Mouse (Mus musculus) heart, embryonic 14.5 days (tissue): Measurements from ENCODE around the gene Zbtb16. TPM values are rescaled to one million over a fixed set of nuclear protein-coding genes. Genes with fewer than 3 reads are reported as not detected.

Experiments
- ATAC-seq: fragments of 200-750 bp; cut with Nextera tagmentation; 2 replicates; pipeline ENCODE4 v1.8.0; 2017; ENCODE audit warnings: low read depth, moderate TSS enrichment; ENCODE audit not compliant: insufficient number of reproducible peaks, insufficient read depth, low FRiP score
- H3K27ac ChIP-seq, 2 experiments: fragments of 200-500 bp in 1 of 2; fragments of 300-500 bp in 1 of 2; sonication (generic) in 1 of 2; replicated peaks in 1 of 2; 2 replicates each; pipeline ENCODE4 v1.5.1; 2012 to 2014; ENCODE audit warnings: low read depth in 2 of 2, low read length in 2 of 2, control low read depth in 1 of 2, mild to moderate bottlenecking in 1 of 2, mixed read lengths in 1 of 2; ENCODE audit not compliant: control insufficient read depth in 1 of 2, insufficient read depth in 1 of 2
- H3K27me3 ChIP-seq: fragments of 300-500 bp; sonication (generic); 2 replicates; pipeline ENCODE4 v1.6.1; 2014; ENCODE audit warnings: mild to moderate bottlenecking, low read length, control low read depth; ENCODE audit not compliant: control insufficient read depth, insufficient read depth
- H3K36me3 ChIP-seq: fragments of 300-500 bp; sonication (generic); 2 replicates; pipeline ENCODE4 v1.6.1; 2014; ENCODE audit warnings: mild to moderate bottlenecking, control low read depth, low read length, mixed read lengths; ENCODE audit not compliant: control insufficient read depth, insufficient read depth
- H3K4me1 ChIP-seq, 2 experiments: fragments of 200-500 bp in 1 of 2; fragments of 300-500 bp in 1 of 2; sonication (generic) in 1 of 2; 2 replicates each; pipeline ENCODE4 v1.6.1; 2012 to 2014; ENCODE audit warnings: low read length in 2 of 2, control low read depth in 1 of 2, mixed read lengths in 1 of 2; ENCODE audit not compliant: control insufficient read depth in 2 of 2, insufficient read depth in 2 of 2
- H3K4me2 ChIP-seq: fragments of 300-500 bp; sonication (generic); 2 replicates; pipeline ENCODE4 v1.6.1; 2014; ENCODE audit warnings: mild to moderate bottlenecking, low read length
- H3K4me3 ChIP-seq, 2 experiments: fragments of 200-500 bp in 1 of 2; fragments of 300-500 bp in 1 of 2; sonication (generic) in 1 of 2; 2 replicates each; pipeline ENCODE4 v1.5.1; 2012 to 2014; ENCODE audit warnings: low read length in 2 of 2, mild to moderate bottlenecking in 2 of 2, control low read depth in 1 of 2, low read depth in 1 of 2, moderate library complexity in 1 of 2; ENCODE audit not compliant: control insufficient read depth in 1 of 2, insufficient read depth in 1 of 2
- H3K9ac ChIP-seq: fragments of 300-500 bp; sonication (generic); 2 replicates; pipeline ENCODE4 v1.6.1; 2014; ENCODE audit warnings: mild to moderate bottlenecking, low read length
- H3K9me3 ChIP-seq: fragments of 300-500 bp; sonication (generic); 2 replicates; pipeline ENCODE4 v1.6.1; 2016; ENCODE audit warnings: low read length, control low read depth; ENCODE audit not compliant: control insufficient read depth
- WGBS: fragments of 180-500 bp; shearing (Covaris S2); extraction: QIAGEN DNeasy Blood & Tissue Kit; methylation state at CpG from one replicate; pipeline ENCODE4 v1.1.7; 2014; 5-methylcytosine and 5-hydroxymethylcytosine counted together
- polyA plus RNA-seq: library from polyadenylated mRNA; unstranded; fragments of >200 nt; fragmentation: Nextera tagmentation; extraction: Ambion mirVana; gene quantifications from 2 replicates; pipeline ENCODE4 v1.2.1, GENCODE M21; 2014

The Zbtb16 gene
- polyA plus RNA-seq, 1 experiment from 2014 or later: 2.1 TPM

- H3K4me2 ChIP-seq: peak overlapping the region; percentile 65
- peak; percentile 55; the same call in 1 of the 2 replicates for ATAC-seq
- H3K36me3 ChIP-seq: no peaks in the 10 kb centered on the region
- H3K9me3 ChIP-seq: peaks cover 4% of the 10 kb centered on the region; the same call in 1 of the 2 replicates
- H3K9ac ChIP-seq: peak overlapping the region; percentile 64
- peaks cover 17% of the 10 kb centered on the region; the same call in 1 of the 2 replicates for H3K27me3 ChIP-seq
- H3K4me3 ChIP-seq: peak overlapping the region; percentile 20 to 27; a peak in 3 of 4 replicates
- H3K27ac ChIP-seq: no peak overlapping the region
- peaks cover 6 to 7% of the 10 kb centered on the region in 2 experiments; a peak in 3 of 4 replicates for H3K4me1 ChIP-seq
- 4% methylated on average over 22 of the region's 22 CpGs for WGBS
Observed at GRCm38 (mm10) chr9:48649098-48649766, 186.8 kb downstream of the Zbtb16 start.

- peak overlapping the region; percentile 65; the same call in 1 of the 2 replicates for H3K4me2 ChIP-seq
- no peak for ATAC-seq
- peaks cover 5% of the 10 kb centered on the region; the same call in 1 of the 2 replicates for H3K9me3 ChIP-seq
- no peaks in the 10 kb centered on the region for H3K36me3 ChIP-seq
- 57% methylated on average over 12 of the region's 12 CpGs for WGBS
- H3K4me1 ChIP-seq: peaks cover 6 to 7% of the 10 kb centered on the region in 2 experiments; a peak in 3 of 4 replicates
- no peak overlapping the region for H3K9ac ChIP-seq
- H3K27ac ChIP-seq: no peak overlapping the region
- H3K4me3 ChIP-seq: no peak overlapping the region
- H3K27me3 ChIP-seq: peaks cover 17% of the 10 kb centered on the region; the same call in 1 of the 2 replicates
Observed at GRCm38 (mm10) chr9:48648285-48649097, 187.5 kb downstream of the Zbtb16 start.

GRCm38 (mm10) chr9:48647648-48648284 lies 188.3 kb downstream of the Zbtb16 start:
- H3K9ac ChIP-seq: no peak overlapping the region
- H3K4me3 ChIP-seq: no peak overlapping the region
- peaks cover 5% of the 10 kb centered on the region; the same call in 1 of the 2 replicates for H3K9me3 ChIP-seq
- H3K4me1 ChIP-seq: peaks cover 6 to 7% of the 10 kb centered on the region in 2 experiments; a peak in 3 of 4 replicates
- H3K36me3 ChIP-seq: no peaks in the 10 kb centered on the region
- no peak overlapping the region for H3K27ac ChIP-seq
- H3K27me3 ChIP-seq: peaks cover 17% of the 10 kb centered on the region; the same call in 1 of the 2 replicates
- no peak overlapping the region for H3K4me2 ChIP-seq
- no peak for ATAC-seq
- WGBS: 49% methylated on average over 10 of the region's 10 CpGs

- H3K9me3 ChIP-seq: peaks cover 5% of the 10 kb centered on the region; the same call in 1 of the 2 replicates
- H3K4me2 ChIP-seq: no peak overlapping the region
- H3K4me3 ChIP-seq: no peak overlapping the region
- 52% methylated on average over 16 of the region's 16 CpGs for WGBS
- no peak overlapping the region for H3K27ac ChIP-seq
- H3K36me3 ChIP-seq: no peaks in the 10 kb centered on the region
- peaks cover 6 to 7% of the 10 kb centered on the region in 2 experiments; a peak in 3 of 4 replicates for H3K4me1 ChIP-seq
- no peak for ATAC-seq
- no peak overlapping the region for H3K9ac ChIP-seq
- peaks cover 17% of the 10 kb centered on the region; the same call in 1 of the 2 replicates for H3K27me3 ChIP-seq
Observed at GRCm38 (mm10) chr9:48646781-48647647, 189.0 kb downstream of the Zbtb16 start.

DNA sequence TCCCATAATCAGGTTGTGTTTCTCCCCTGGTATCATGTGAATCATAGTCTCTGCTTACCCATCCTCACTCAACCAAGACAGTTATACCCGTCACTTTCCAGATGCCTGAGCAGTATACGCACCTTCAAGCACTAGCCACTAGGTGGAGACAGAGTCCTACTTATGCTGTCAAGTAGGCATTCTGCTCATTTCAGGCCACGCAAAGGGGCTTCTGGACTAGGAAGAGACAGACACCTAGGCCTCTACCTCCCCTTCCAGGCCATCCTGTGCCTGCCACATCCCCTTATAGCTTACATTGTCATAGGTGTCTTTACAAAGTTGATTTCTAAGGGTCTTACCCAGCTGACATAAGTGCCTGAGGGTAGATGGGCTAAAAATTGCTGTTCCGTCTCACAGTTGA lies 189.8 kb downstream of the Zbtb16 start:
- Histone ChIP-seq H3K36me3 (no peaks in the 10 kb centered on the region), H3K4me3 (no peak overlapping the region), H3K4me1 (peaks cover 6 to 7% of the 10 kb centered on the region in 2 experiments; a peak in 3 of 4 replicates), H3K27me3 (peaks cover 17% of the 10 kb centered on the region; the same call in 1 of the 2 replicates), H3K27ac (no peak overlapping the region), H3K9ac (no peak overlapping the region), H3K9me3 (peaks cover 5% of the 10 kb centered on the region; the same call in 1 of the 2 replicates), H3K4me2 (no peak overlapping the region)
- 22% methylated on average over 4 of the region's 4 CpGs for WGBS
- no peak for ATAC-seq

GRCm38 (mm10) chr9:48645648-48646126 lies 190.3 kb downstream of the Zbtb16 start:
- Histone ChIP-seq H3K4me2 (no peak overlapping the region), H3K36me3 (no peaks in the 10 kb centered on the region), H3K27ac (no peak overlapping the region), H3K9ac (no peak overlapping the region), H3K4me3 (no peak overlapping the region), H3K9me3 (peaks cover 5% of the 10 kb centered on the region; the same call in 1 of the 2 replicates), H3K27me3 (peaks cover 17% of the 10 kb centered on the region; the same call in 1 of the 2 replicates), H3K4me1 (peaks cover 6 to 7% of the 10 kb centered on the region in 2 experiments; a peak in 3 of 4 replicates)
- ATAC-seq: no peak
- WGBS: 49% methylated on average over 4 of the region's 4 CpGs
